Mouse (Mus musculus) central nervous system, embryonic 11.5 days (tissue): ENCODE results near the gene Gm10642. TPM values are rescaled to one million over a fixed set of nuclear protein-coding genes. Genes with fewer than 3 reads are reported as not detected.

ENCODE experiments used
- polyA plus RNA-seq: library from polyadenylated mRNA; depleted of rRNA; stranded (reverse); fragments of >200 nt; gene quantifications from 2 replicates; pipeline ENCODE4 v1.2.3, GENCODE M21; 2012; rRNA removed

The Gm10642 gene
- 0.14 and 0.31 TPM in 2 replicates for polyA plus RNA-seq

GRCm38 (mm10) chr9:70656130-70657007 is at the start of gene Gm10642:
Gene Gm10642, plus strand, starts transcription at chr9:70656251.

GRCm38 (mm10) chr9:70657013-70657967 is 1.2 kb downstream of the Gm10642 start, which contains the start of gene Mindy2:
Gene Mindy2, minus strand, starts transcription at chr9:70657174.

GRCm38 (mm10) chr9:70678682-70679131 is 22.7 kb downstream of the Gm10642 start, which contains the start of gene Adam10:
Gene Adam10, plus strand, starts transcription at chr9:70678997.

Other genes starting within 250 kb of the Gm10642 start
- 88.1 and 117 TPM in 2 replicates for gene Ccnb2, start 234.7 kb upstream of the Gm10642 start, polyA plus RNA-seq
- 25.0 and 47.9 TPM in 2 replicates for gene Rnf111, start 152.5 kb upstream of the Gm10642 start, polyA plus RNA-seq
- 75.5 and 122 TPM in 2 replicates for gene Sltm, start 113.5 kb upstream of the Gm10642 start, polyA plus RNA-seq
- gene Mindy2, start 923 bp downstream of the Gm10642 start, polyA plus RNA-seq: 7.2 and 10.2 TPM in 2 replicates
- gene Adam10, start 22.7 kb downstream of the Gm10642 start, polyA plus RNA-seq: 57.7 and 62.8 TPM in 2 replicates